Mouse (Mus musculus) C2C12 (cell line): ENCODE data around the gene Tspan32.

Source experiments
- CEBPB ChIP-seq: IDR thresholded peaks from one replicate; pipeline ENCODE4 v1.6.1; 2011; ENCODE audit warnings: low read depth, mild to moderate bottlenecking, control low read depth, moderate library complexity
- CTCF ChIP-seq: IDR thresholded peaks from one replicate; pipeline ENCODE4 v1.5.1; 2011; ENCODE audit not compliant: control insufficient read depth, insufficient read depth, insufficient read length

- no peak for TF ChIP-seq CEBPB
- no peak for TF ChIP-seq CTCF
Observed at GRCm38 (mm10) chr7:143058221-143058697, 53.4 kb downstream of the Tspan32 start.
